Mouse (Mus musculus) thymus, adult 2 months (tissue): ENCODE data around the gene Usp10.

Experiments
- CTCF ChIP-seq: fragments of 200-500 bp; IDR thresholded peaks from 2 replicates; pipeline ENCODE4 v1.5.1; 2012; ENCODE audit warnings: mild to moderate bottlenecking, control low read depth, low read length, moderate library complexity, borderline replicate concordance; ENCODE audit not compliant: control insufficient read depth, poor library complexity, insufficient read depth; ENCODE audit errors: extremely low read depth
- POLR2A ChIP-seq: fragments of 200-500 bp; IDR thresholded peaks from 2 replicates; pipeline ENCODE4 v1.6.1; 2012; ENCODE audit warnings: mild to moderate bottlenecking, low read length, control low read depth, moderate library complexity; ENCODE audit not compliant: control insufficient read depth, poor library complexity, insufficient read depth; ENCODE audit errors: extremely low read depth

- no peak for TF ChIP-seq CTCF
- TF ChIP-seq POLR2A = no peak
These were observed 47.4 kb upstream of the Usp10 start for GRCm38 (mm10) chr8:119862749-119863148.
